Mouse (Mus musculus): ENCODE measurements at regions not wholly inside any gene's neighbourhood (a gene's known extent, or its start where the extent isn't known, plus 50 kb on each side); places are given as distances from the start of the nearest gene placed in this dataset.

GRCm38 (mm10) chr9:71420064-71420463 is 65.7 kb downstream of the Polr2m start:
- DNase-seq (ENCODE audit: low spot score): no peak

- no peak for DNase-seq (ENCODE audit: low spot score)
These were observed 67.2 kb downstream of the Polr2m start for GRCm38 (mm10) chr9:71418531-71418930.

- peak; percentile 6 for DNase-seq (ENCODE audit: low spot score)
These were observed 68.5 kb downstream of the Polr2m start for GRCm38 (mm10) chr9:71417248-71417647.

- no peak for DNase-seq (ENCODE audit: low spot score)
These were observed 74.6 kb downstream of the Polr2m start for GRCm38 (mm10) chr9:71411171-71411570.

- no peak for DNase-seq (ENCODE audit: low spot score)
These were observed 75.8 kb downstream of the Polr2m start for GRCm38 (mm10) chr9:71409925-71410324.

- DNase-seq (ENCODE audit: low spot score): no peak
These were observed 76.8 kb downstream of the Polr2m start for GRCm38 (mm10) chr9:71408946-71409345.

GRCm38 (mm10) chr9:71404396-71405135 is 81.2 kb downstream of the Polr2m start:
- DNase-seq (ENCODE audit: low spot score): no peak

- no peak for DNase-seq (ENCODE audit: low spot score)
These were observed 84.1 kb downstream of the Polr2m start for GRCm38 (mm10) chr9:71401667-71402066.

- no peak for DNase-seq (ENCODE audit: low spot score)
These were observed 86.4 kb downstream of the Polr2m start for GRCm38 (mm10) chr9:71399346-71399745.

- DNase-seq (ENCODE audit: low spot score): no peak
These were observed 89.0 kb downstream of the Polr2m start for GRCm38 (mm10) chr9:71396784-71397183.

- DNase-seq (ENCODE audit: low spot score): no peak
These were observed 95.5 kb downstream of the Polr2m start for GRCm38 (mm10) chr9:71390221-71390620.

GRCm38 (mm10) chr9:71387426-71387825 is 98.3 kb downstream of the Polr2m start:
- no peak for DNase-seq (ENCODE audit: low spot score)

GRCm38 (mm10) chr9:71383901-71384300 is 101.8 kb downstream of the Polr2m start:
- no peak for DNase-seq (ENCODE audit: low spot score)

GRCm38 (mm10) chr9:71379731-71380250 is 105.9 kb downstream of the Polr2m start:
- no peak for DNase-seq (ENCODE audit: low spot score)

- DNase-seq (ENCODE audit: low spot score): no peak
These were observed 116.0 kb downstream of the Polr2m start for GRCm38 (mm10) chr9:71369760-71370159.

- no peak for DNase-seq (ENCODE audit: low spot score)
These were observed 116.5 kb downstream of the Polr2m start for GRCm38 (mm10) chr9:71369202-71369601.

GRCm38 (mm10) chr9:71366573-71366972 is 119.2 kb downstream of the Polr2m start:
- no peak for DNase-seq (ENCODE audit: low spot score)

GRCm38 (mm10) chr9:71365177-71365738 is 120.5 kb downstream of the Polr2m start:
- no peak for DNase-seq (ENCODE audit: low spot score)

GRCm38 (mm10) chr9:71364047-71364665 is 121.6 kb downstream of the Polr2m start:
- DNase-seq (ENCODE audit: low spot score): peak; percentile 15

GRCm38 (mm10) chr9:71362401-71362800 is 123.3 kb downstream of the Polr2m start:
- DNase-seq (ENCODE audit: low spot score): no peak

GRCm38 (mm10) chr9:71361961-71362360 is 123.8 kb downstream of the Polr2m start:
- DNase-seq (ENCODE audit: low spot score): no peak

GRCm38 (mm10) chr9:71361311-71361710 is 124.4 kb downstream of the Polr2m start:
- no peak for DNase-seq (ENCODE audit: low spot score)

GRCm38 (mm10) chr9:71360676-71361075 is 125.1 kb downstream of the Polr2m start:
- DNase-seq (ENCODE audit: low spot score): no peak

Measured in layer of hippocampus, adult 11-12 months (tissue).